In the genomic region with DNA sequence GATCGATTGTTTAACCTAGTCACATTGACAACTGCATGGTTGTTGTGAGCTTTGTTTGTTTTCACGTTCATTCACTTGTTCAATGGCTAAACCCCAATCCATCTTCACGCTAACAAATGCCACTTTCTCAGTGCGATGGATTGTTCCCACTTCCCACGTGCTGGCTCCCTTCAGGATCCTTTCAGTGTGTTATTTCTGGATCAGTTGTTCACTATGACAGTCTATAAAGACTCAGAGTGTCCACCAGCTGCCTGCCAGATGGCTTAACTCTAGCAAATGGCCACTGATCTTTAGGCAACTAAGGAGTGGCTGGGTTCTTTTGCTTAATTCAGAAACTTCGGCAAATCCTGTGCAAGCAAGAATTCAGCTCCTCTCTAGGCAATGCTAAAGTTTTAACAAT, we compare ENCODE assay signal across 10 mouse cellular contexts.
DNase-seq lines count a peak whose midpoint lies in the region; ATAC-seq lines count a peak whose summit lies in the region.
"Had no signal": no experiment of that assay in that cellular context is flagged by ENCODE, and none has a peak within 500 bp of the region (broad histone marks: within the 10 kb centered on the region; RNA-seq: fewer than 3 reads in every experiment).

No protein-coding gene starts in this region.

- intact Hi-C loops in left cerebral cortex, postnatal 14 days (cut with DNase I): no loop called here

- no peak overlapping the region for H3K4me3 ChIP-seq in forebrain, embryonic 13.5 days
- H3K4me3 ChIP-seq: heart, embryonic 12.5 days; liver, embryonic 13.5 days had no signal

- no peak overlapping the region for H3K4me2 ChIP-seq in forebrain, embryonic 13.5 days
- H3K4me2 ChIP-seq: heart, embryonic 12.5 days; liver, embryonic 13.5 days had no signal

- no peak overlapping the region for H3K9ac ChIP-seq in forebrain, embryonic 13.5 days
- H3K9ac ChIP-seq: heart, embryonic 12.5 days; liver, embryonic 13.5 days had no signal

- H3K9me3 ChIP-seq in forebrain, embryonic 13.5 days (replicated peaks): no peaks in the 10 kb centered on the region
- H3K9me3 ChIP-seq: heart, embryonic 12.5 days; liver, embryonic 13.5 days had no signal

- peak; percentile 28 to 34 for DNase-seq in layer of hippocampus, adult 8-10 months (ENCODE audit: low spot score in 2 of 2)
- no peak for DNase-seq in layer of hippocampus, postnatal 25 days (ENCODE audit: extremely low spot score in 1 of 2, low spot score in 1 of 2)
- peak; percentile 40 to 44 for DNase-seq in left cerebral cortex, postnatal 14 days (ENCODE audit: low spot score in 2 of 2)
- peak; percentile 13 for DNase-seq in retina, postnatal 7 days (ENCODE audit: low read depth, low spot score)
- DNase-seq in urinary bladder, postnatal 14 days (ENCODE audit: low spot score): no peak
- no peak for DNase-seq in adrenal gland, adult 18-20 months (ENCODE audit: low spot score in 2 of 2)
- DNase-seq: liver, embryonic 13.5 days had no signal

- peaks cover 20% of the 10 kb centered on the region for H3K4me1 ChIP-seq in forebrain, embryonic 13.5 days
- H3K4me1 ChIP-seq: heart, embryonic 12.5 days; liver, embryonic 13.5 days had no signal

- H3K27me3 ChIP-seq in forebrain, embryonic 13.5 days: peaks cover 17% of the 10 kb centered on the region; the same call in 1 of the 2 replicates
- H3K27me3 ChIP-seq: heart, embryonic 12.5 days; liver, embryonic 13.5 days had no signal

- WGBS in forebrain, embryonic 13.5 days: 2% methylated on average over 6 of the region's 6 CpGs

- peak; percentile 93 for ATAC-seq in forebrain, embryonic 13.5 days
- ATAC-seq in CD4-positive, CD25-positive, alpha-beta regulatory T cell, adult 4 months: no peak

- H3K27ac ChIP-seq in forebrain, embryonic 13.5 days: no peak overlapping the region
- H3K27ac ChIP-seq: liver, embryonic 13.5 days had no signal

- no peaks in the 10 kb centered on the region for H3K36me3 ChIP-seq in forebrain, embryonic 13.5 days (ENCODE audit: poor library complexity, severe bottlenecking)
- H3K36me3 ChIP-seq: heart, embryonic 12.5 days; liver, embryonic 13.5 days had no signal

Comparison
In these comparisons a context has a peak if more than half of its experiments do, and no peak if none do; other contexts are left out.
1. DNase-seq: peak in layer of hippocampus, adult 8-10 months (2 of 2), left cerebral cortex, postnatal 14 days (2 of 2) and retina, postnatal 7 days (single experiment); none in layer of hippocampus, postnatal 25 days (0 of 2), urinary bladder, postnatal 14 days (single experiment) and adrenal gland, adult 18-20 months (0 of 2).